Mouse (Mus musculus): ENCODE measurements around the gene 1300017J02Rik. TPM values are rescaled to one million over a fixed set of nuclear protein-coding genes. Genes with fewer than 3 reads are reported as not detected.
"Not testable (repeated sequence)": the region's sequence is repeated elsewhere in the genome, so short reads cannot be mapped to it uniquely, and the experiment has no call there.

Gene 1300017J02Rik
- polyA plus RNA-seq (2014; fragmentation: Nextera tagmentation; extraction: Ambion mirVana): 15.4 and 16.6 TPM in 2 replicates

- peaks cover 16% of the 10 kb centered on the region for H3K36me3 ChIP-seq (ENCODE audit: control insufficient read depth, insufficient read depth, low read length)
- WGBS: under 1% methylated on average over 49 of the region's 49 CpGs
- peak within 1 kb of the TSS; percentile 97 for H3K9ac ChIP-seq (ENCODE audit: low read depth, low read length)
- peak within 1 kb of the TSS; percentile 85 for H3K27ac ChIP-seq (ENCODE audit: low read depth, low read length)
- peak within 1 kb of the TSS; percentile 98 for H3K4me3 ChIP-seq (ENCODE audit: low read depth, low read length)
- H3K9me3 ChIP-seq (ENCODE audit: control insufficient read depth, low read length): no peaks in the 10 kb centered on the region
- no peaks in the 10 kb centered on the region for H3K27me3 ChIP-seq (replicated peaks; ENCODE audit: control insufficient read depth, insufficient read depth, low read length)
- ATAC-seq (replicated peaks; ENCODE audit: low FRiP score): peak; percentile 91
- H3K4me2 ChIP-seq: peak within 1 kb of the TSS; percentile 81
- peak; percentile 94 for DNase-seq (ENCODE audit: low spot score)
- H3K4me1 ChIP-seq (replicated peaks; ENCODE audit: control insufficient read depth, insufficient read depth, low read length): peaks cover 7% of the 10 kb centered on the region; the same call in 1 of the 2 replicates
Observed at GRCm38 (mm10) chr9:103304927-103305326, at the start of gene 1300017J02Rik, which contains the start of gene Topbp1. Gene 1300017J02Rik, minus strand, starts transcription at chr9:103305082. Gene Topbp1, plus strand, starts transcription at chr9:103305215.

- peaks cover 21% of the 10 kb centered on the region for H3K36me3 ChIP-seq (ENCODE audit: control insufficient read depth, insufficient read depth, low read length)
- H3K27ac ChIP-seq (ENCODE audit: low read depth, low read length); H3K4me2 ChIP-seq; DNase-seq (ENCODE audit: low spot score); H3K4me1 ChIP-seq (replicated peaks; ENCODE audit: control insufficient read depth, insufficient read depth, low read length); H3K4me3 ChIP-seq (ENCODE audit: low read depth, low read length); H3K9me3 ChIP-seq (ENCODE audit: control insufficient read depth, low read length); ATAC-seq (replicated peaks; ENCODE audit: low FRiP score); H3K27me3 ChIP-seq (replicated peaks; ENCODE audit: control insufficient read depth, insufficient read depth, low read length); H3K9ac ChIP-seq (ENCODE audit: low read depth, low read length): not testable (repeated sequence)
- 78% methylated on average over 6 of the region's 7 CpGs for WGBS
Observed at GRCm38 (mm10) chr9:103353500-103354260, 48.8 kb upstream of the 1300017J02Rik start.

DNA sequence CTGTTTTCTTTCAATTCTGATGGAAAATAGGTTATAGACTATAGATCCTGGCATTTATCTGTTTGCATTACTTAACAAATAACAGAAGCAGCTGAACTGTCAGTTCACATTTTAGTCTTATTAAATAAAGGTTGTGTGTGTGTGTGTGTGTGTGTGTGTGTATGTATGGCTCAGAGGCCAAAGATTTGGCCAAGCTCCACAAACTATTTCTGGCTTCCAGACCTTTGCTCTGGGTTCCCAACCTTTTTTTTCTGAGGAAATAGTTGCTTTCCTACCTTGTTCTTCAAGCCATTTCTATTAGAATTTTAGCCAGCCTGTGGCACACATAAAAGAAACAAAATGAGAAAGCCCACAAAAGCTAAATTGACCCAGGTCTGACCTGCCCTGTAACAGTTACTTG lies 43.9 kb upstream of the 1300017J02Rik start:
- no peak overlapping the region for H3K9ac ChIP-seq (ENCODE audit: low read depth, low read length)
- H3K4me1 ChIP-seq (replicated peaks; ENCODE audit: control insufficient read depth, insufficient read depth, low read length): 0 out of 2 replicates have a peak, but pooled peaks cover 5% of the 10 kb centered on the region
- no peak for DNase-seq (ENCODE audit: low spot score)
- H3K27ac ChIP-seq (ENCODE audit: low read depth, low read length): no peak overlapping the region
- H3K4me3 ChIP-seq (ENCODE audit: low read depth, low read length): no peak overlapping the region
- peaks cover 35% of the 10 kb centered on the region for H3K36me3 ChIP-seq (ENCODE audit: control insufficient read depth, insufficient read depth, low read length)
- H3K9me3 ChIP-seq (ENCODE audit: control insufficient read depth, low read length): no peaks in the 10 kb centered on the region
- H3K4me2 ChIP-seq: no peak overlapping the region
- H3K27me3 ChIP-seq (replicated peaks; ENCODE audit: control insufficient read depth, insufficient read depth, low read length): no peaks in the 10 kb centered on the region
- no peak for ATAC-seq (replicated peaks; ENCODE audit: low FRiP score)

GRCm38 (mm10) chr9:103347996-103348490 lies 43.2 kb upstream of the 1300017J02Rik start:
- ATAC-seq (replicated peaks; ENCODE audit: low FRiP score) (no peak), DNase-seq (ENCODE audit: low spot score) (no peak)
- Histone ChIP-seq H3K9me3 (ENCODE audit: control insufficient read depth, low read length) (no peaks in the 10 kb centered on the region), H3K9ac (ENCODE audit: low read depth, low read length) (no peak overlapping the region), H3K4me2 (no peak overlapping the region), H3K27ac (ENCODE audit: low read depth, low read length) (no peak overlapping the region), H3K27me3 (replicated peaks; ENCODE audit: control insufficient read depth, insufficient read depth, low read length) (no peaks in the 10 kb centered on the region), H3K36me3 (ENCODE audit: control insufficient read depth, insufficient read depth, low read length) (peaks cover 41% of the 10 kb centered on the region), H3K4me3 (ENCODE audit: low read depth, low read length) (no peak overlapping the region), H3K4me1 (replicated peaks; ENCODE audit: control insufficient read depth, insufficient read depth, low read length) (0 out of 2 replicates have a peak, but pooled peaks cover 5% of the 10 kb centered on the region)
- WGBS: 77% methylated on average over 1 of the region's 1 CpGs

DNA sequence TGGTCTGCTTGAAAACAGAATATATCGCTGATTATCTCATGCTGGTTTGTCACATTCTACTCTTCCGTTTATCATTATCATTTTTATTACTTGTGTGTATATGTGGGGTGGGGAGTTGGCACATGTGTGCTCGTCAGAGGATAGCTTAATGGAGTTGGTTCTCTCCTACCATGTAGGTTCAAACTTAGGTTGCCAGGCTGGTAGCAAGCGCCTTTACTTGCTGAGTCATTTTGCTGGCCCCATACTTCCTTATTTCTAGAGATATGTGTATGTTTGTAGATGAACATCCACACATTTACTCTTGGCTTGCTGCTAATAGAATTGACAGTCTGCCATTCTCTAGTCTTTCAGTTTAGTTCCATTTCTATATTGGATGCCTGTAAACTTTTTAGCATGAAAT lies 42.2 kb upstream of the 1300017J02Rik start:
- Histone ChIP-seq H3K27me3 (replicated peaks; ENCODE audit: control insufficient read depth, insufficient read depth, low read length) (no peaks in the 10 kb centered on the region), H3K4me2 (no peak overlapping the region), H3K27ac (ENCODE audit: low read depth, low read length) (no peak overlapping the region), H3K9ac (ENCODE audit: low read depth, low read length) (no peak overlapping the region), H3K4me1 (replicated peaks; ENCODE audit: control insufficient read depth, insufficient read depth, low read length) (0 out of 2 replicates have a peak, but pooled peaks cover 5% of the 10 kb centered on the region), H3K4me3 (ENCODE audit: low read depth, low read length) (no peak overlapping the region), H3K36me3 (ENCODE audit: control insufficient read depth, insufficient read depth, low read length) (peaks cover 43% of the 10 kb centered on the region), H3K9me3 (ENCODE audit: control insufficient read depth, low read length) (no peaks in the 10 kb centered on the region)
- WGBS: 64% methylated on average over 4 of the region's 4 CpGs
- ATAC-seq (replicated peaks; ENCODE audit: low FRiP score): no peak
- no peak for DNase-seq (ENCODE audit: low spot score)

DNA sequence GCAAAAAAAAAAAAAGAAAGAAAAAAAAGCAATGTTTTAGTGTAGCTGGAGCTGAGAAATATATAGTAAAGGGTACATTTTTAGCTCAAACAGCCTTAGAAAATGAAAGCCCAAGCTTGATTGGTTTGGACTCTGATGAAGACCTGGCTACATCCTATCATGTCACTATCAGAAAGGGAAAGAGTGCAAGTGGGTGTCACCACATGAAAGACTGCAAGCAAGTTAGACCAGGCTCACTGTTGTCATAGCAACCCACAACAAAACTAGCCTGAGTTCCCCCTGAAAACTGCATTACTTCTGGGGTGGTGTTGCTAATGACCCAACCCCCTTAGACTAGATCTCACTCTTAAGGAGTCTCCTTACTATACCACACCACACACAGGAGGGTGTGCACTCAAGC lies 32.0 kb upstream of the 1300017J02Rik start:
- Histone ChIP-seq H3K27me3 (replicated peaks; ENCODE audit: control insufficient read depth, insufficient read depth, low read length) (no peaks in the 10 kb centered on the region), H3K9me3 (ENCODE audit: control insufficient read depth, low read length) (no peaks in the 10 kb centered on the region), H3K4me1 (replicated peaks; ENCODE audit: control insufficient read depth, insufficient read depth, low read length) (no peaks in the 10 kb centered on the region), H3K36me3 (ENCODE audit: control insufficient read depth, insufficient read depth, low read length) (peaks cover 66% of the 10 kb centered on the region), H3K4me3 (ENCODE audit: low read depth, low read length) (no peak overlapping the region), H3K27ac (ENCODE audit: low read depth, low read length) (no peak overlapping the region), H3K9ac (ENCODE audit: low read depth, low read length) (no peak overlapping the region), H3K4me2 (no peak overlapping the region)
- ATAC-seq (replicated peaks; ENCODE audit: low FRiP score) (no peak), DNase-seq (ENCODE audit: low spot score) (no peak)

- Histone ChIP-seq H3K4me3 (ENCODE audit: low read depth, low read length) (no peak overlapping the region), H3K9ac (ENCODE audit: low read depth, low read length) (no peak overlapping the region), H3K4me2 (no peak overlapping the region), H3K27ac (ENCODE audit: low read depth, low read length) (no peak overlapping the region), H3K9me3 (ENCODE audit: control insufficient read depth, low read length) (no peaks in the 10 kb centered on the region), H3K4me1 (replicated peaks; ENCODE audit: control insufficient read depth, insufficient read depth, low read length) (no peaks in the 10 kb centered on the region), H3K27me3 (replicated peaks; ENCODE audit: control insufficient read depth, insufficient read depth, low read length) (no peaks in the 10 kb centered on the region), H3K36me3 (ENCODE audit: control insufficient read depth, insufficient read depth, low read length) (peaks cover 55% of the 10 kb centered on the region)
- no peak for ATAC-seq (replicated peaks; ENCODE audit: low FRiP score)
- 76% methylated on average over 6 of the region's 6 CpGs for whole genome bisulfite sequencing
- DNase-seq (ENCODE audit: low spot score): no peak
Observed at GRCm38 (mm10) chr9:103332663-103333062, 27.8 kb upstream of the 1300017J02Rik start.

GRCm38 (mm10) chr9:103326449-103326848 lies 21.6 kb upstream of the 1300017J02Rik start:
- Histone ChIP-seq H3K27me3 (replicated peaks; ENCODE audit: control insufficient read depth, insufficient read depth, low read length) (no peaks in the 10 kb centered on the region), H3K9ac (ENCODE audit: low read depth, low read length) (no peak overlapping the region), H3K36me3 (ENCODE audit: control insufficient read depth, insufficient read depth, low read length) (peaks cover 60% of the 10 kb centered on the region), H3K27ac (ENCODE audit: low read depth, low read length) (peak overlapping the region; percentile 72), H3K4me3 (ENCODE audit: low read depth, low read length) (peak overlapping the region; percentile 14; the same call in 1 of the 2 replicates), H3K4me1 (replicated peaks; ENCODE audit: control insufficient read depth, insufficient read depth, low read length) (peaks cover 15% of the 10 kb centered on the region), H3K4me2 (peak overlapping the region; percentile 49), H3K9me3 (ENCODE audit: control insufficient read depth, low read length) (no peaks in the 10 kb centered on the region)
- DNase-seq (ENCODE audit: low spot score): no peak
- peak; percentile 98 for ATAC-seq (replicated peaks; ENCODE audit: low FRiP score)
- WGBS: 55% methylated on average over 9 of the region's 9 CpGs

GRCm38 (mm10) chr9:103324678-103325077 lies 19.8 kb upstream of the 1300017J02Rik start:
- 83% methylated on average over 1 of the region's 2 CpGs for WGBS
- Histone ChIP-seq H3K27ac (ENCODE audit: low read depth, low read length) (no peak overlapping the region), H3K4me2 (no peak overlapping the region), H3K4me3 (ENCODE audit: low read depth, low read length) (no peak overlapping the region), H3K27me3 (replicated peaks; ENCODE audit: control insufficient read depth, insufficient read depth, low read length) (no peaks in the 10 kb centered on the region), H3K4me1 (replicated peaks; ENCODE audit: control insufficient read depth, insufficient read depth, low read length) (peaks cover 15% of the 10 kb centered on the region), H3K36me3 (ENCODE audit: control insufficient read depth, insufficient read depth, low read length) (peaks cover 70% of the 10 kb centered on the region), H3K9me3 (ENCODE audit: control insufficient read depth, low read length) (no peaks in the 10 kb centered on the region), H3K9ac (ENCODE audit: low read depth, low read length) (no peak overlapping the region)
- ATAC-seq (replicated peaks; ENCODE audit: low FRiP score): no peak
- DNase-seq (ENCODE audit: low spot score): no peak

All from liver, embryonic 11.5 days (tissue).